Mouse (Mus musculus): ENCODE measurements around the gene Gm17662. TPM values are rescaled to one million over a fixed set of nuclear protein-coding genes. Genes with fewer than 3 reads are reported as not detected.

Gm17662 gene
- total and polyA plus RNA-seq, 2 experiments from 2014 or later: not detected

DNA sequence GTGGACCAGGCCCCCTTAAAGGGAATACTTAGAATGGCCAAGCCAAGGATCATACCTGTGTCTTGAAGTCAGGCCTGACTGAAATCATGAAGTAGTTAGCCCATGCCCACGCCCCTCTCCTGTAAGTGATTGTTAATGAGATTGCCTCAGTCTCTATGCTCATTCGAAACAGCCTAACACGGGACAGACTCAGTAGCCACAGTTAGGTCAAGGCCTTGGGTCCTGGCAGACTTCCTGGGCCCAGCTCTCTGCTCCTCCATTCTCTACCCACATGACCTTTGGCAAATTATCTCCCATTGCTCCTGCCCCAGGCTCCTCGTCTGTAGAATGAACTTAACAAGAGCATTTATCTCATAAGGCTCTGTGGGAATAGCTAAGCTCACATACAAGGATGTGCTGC, 38.1 kb upstream of the Gm17662 start:
- Histone ChIP-seq H3K27me3 (ENCODE audit: control insufficient read depth, insufficient read depth, low read length) (no peaks in the 10 kb centered on the region), H3K36me3 (replicated peaks; ENCODE audit: control insufficient read depth, insufficient read depth, low read length) (no peaks in the 10 kb centered on the region), H3K9ac (replicated peaks; ENCODE audit: low read depth, low read length) (no peak overlapping the region), H3K4me2 (ENCODE audit: low read depth, low read length) (no peak overlapping the region), H3K4me3 (ENCODE audit: low read depth, low read length) (no peak overlapping the region), H3K4me1 (ENCODE audit: control insufficient read depth, insufficient read depth) (no peaks in the 10 kb centered on the region), H3K27ac (ENCODE audit: low read depth) (no peak overlapping the region), H3K9me3 (replicated peaks; ENCODE audit: control insufficient read depth, low read length) (no peaks in the 10 kb centered on the region)
- WGBS: 63% methylated on average over 4 of the region's 4 CpGs
- TF ChIP-seq EP300 (IDR thresholded peaks at IDR 0.05; ENCODE audit: low read depth): no peak
- no peak for TF ChIP-seq CTCF (IDR thresholded peaks at IDR 0.05; ENCODE audit: low read depth)
- ATAC-seq (ENCODE audit: insufficient read depth, low read depth): no peak
- DNase-seq (ENCODE audit: low spot score): no peak

DNA sequence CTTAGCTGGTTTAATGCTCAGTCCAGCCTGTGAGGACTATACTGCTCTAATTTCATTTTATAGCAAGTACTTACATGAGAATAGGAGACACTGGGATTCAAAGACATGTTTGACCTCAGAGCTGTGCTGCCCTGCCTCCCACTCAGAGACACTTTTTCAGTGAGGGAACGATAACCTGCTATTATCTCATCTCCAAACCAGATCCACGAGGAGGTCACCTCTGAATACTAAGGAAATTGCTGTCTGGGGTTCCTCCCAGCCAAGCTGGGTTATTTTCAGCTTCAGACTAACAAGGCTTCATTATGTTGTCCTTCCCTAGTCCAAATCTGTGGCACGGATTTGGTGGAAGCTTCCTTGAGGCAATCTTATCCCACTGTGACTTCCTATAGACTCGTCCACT, 37.2 kb upstream of the Gm17662 start:
- ATAC-seq (ENCODE audit: insufficient read depth, low read depth): no peak
- Histone ChIP-seq H3K4me3 (ENCODE audit: low read depth, low read length) (no peak overlapping the region), H3K27ac (ENCODE audit: low read depth) (no peak overlapping the region), H3K9me3 (replicated peaks; ENCODE audit: control insufficient read depth, low read length) (no peaks in the 10 kb centered on the region), H3K36me3 (replicated peaks; ENCODE audit: control insufficient read depth, insufficient read depth, low read length) (no peaks in the 10 kb centered on the region), H3K4me2 (ENCODE audit: low read depth, low read length) (no peak overlapping the region), H3K27me3 (ENCODE audit: control insufficient read depth, insufficient read depth, low read length) (no peaks in the 10 kb centered on the region), H3K9ac (replicated peaks; ENCODE audit: low read depth, low read length) (no peak overlapping the region), H3K4me1 (ENCODE audit: control insufficient read depth, insufficient read depth) (no peaks in the 10 kb centered on the region)
- no peak for DNase-seq (ENCODE audit: low spot score)
- no peak for TF ChIP-seq CTCF (IDR thresholded peaks at IDR 0.05; ENCODE audit: low read depth)
- WGBS: 33% methylated on average over 4 of the region's 4 CpGs

DNA sequence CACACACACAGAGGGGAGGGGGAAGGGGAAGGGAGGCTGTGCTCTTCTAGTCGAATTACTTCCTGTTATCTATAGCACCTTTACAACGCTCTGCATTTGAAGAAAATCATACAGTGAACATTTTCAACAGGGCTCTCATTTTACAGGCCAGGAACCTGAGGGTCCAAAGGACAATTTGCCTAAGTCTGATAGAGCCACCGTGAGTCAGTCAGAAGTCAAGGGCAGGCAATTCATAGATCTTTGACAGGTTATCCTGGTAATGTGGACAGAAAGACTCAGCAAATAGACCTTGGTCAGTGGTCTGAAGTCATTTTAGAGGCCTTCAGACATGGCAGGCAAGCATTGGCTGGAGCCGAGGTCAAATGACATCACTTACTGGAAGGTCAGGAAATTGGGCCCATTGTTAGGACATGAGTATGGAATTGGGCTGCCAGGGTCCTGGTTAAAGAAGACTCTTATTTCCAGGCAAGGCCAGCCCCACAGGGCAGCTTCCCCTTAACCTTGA, 33.5 kb upstream of the Gm17662 start:
- no peaks in the 10 kb centered on the region for H3K4me1 ChIP-seq (ENCODE audit: control insufficient read depth, insufficient read depth)
- H3K9me3 ChIP-seq (replicated peaks; ENCODE audit: control insufficient read depth, low read length): no peaks in the 10 kb centered on the region
- no peak overlapping the region for H3K9ac ChIP-seq (replicated peaks; ENCODE audit: low read depth, low read length)
- WGBS: 58% methylated on average over 4 of the region's 4 CpGs
- ATAC-seq (ENCODE audit: insufficient read depth, low read depth): no peak
- no peaks in the 10 kb centered on the region for H3K27me3 ChIP-seq (ENCODE audit: control insufficient read depth, insufficient read depth, low read length)
- DNase-seq (ENCODE audit: low spot score): no peak
- H3K36me3 ChIP-seq (replicated peaks; ENCODE audit: control insufficient read depth, insufficient read depth, low read length): no peaks in the 10 kb centered on the region
- H3K27ac ChIP-seq (ENCODE audit: low read depth): no peak overlapping the region
- H3K4me3 ChIP-seq (ENCODE audit: low read depth, low read length): no peak overlapping the region
- no peak overlapping the region for H3K4me2 ChIP-seq (ENCODE audit: low read depth, low read length)
- TF ChIP-seq EP300 (IDR thresholded peaks at IDR 0.05; ENCODE audit: low read depth) (no peak), CTCF (IDR thresholded peaks at IDR 0.05; ENCODE audit: low read depth) (no peak)

DNA sequence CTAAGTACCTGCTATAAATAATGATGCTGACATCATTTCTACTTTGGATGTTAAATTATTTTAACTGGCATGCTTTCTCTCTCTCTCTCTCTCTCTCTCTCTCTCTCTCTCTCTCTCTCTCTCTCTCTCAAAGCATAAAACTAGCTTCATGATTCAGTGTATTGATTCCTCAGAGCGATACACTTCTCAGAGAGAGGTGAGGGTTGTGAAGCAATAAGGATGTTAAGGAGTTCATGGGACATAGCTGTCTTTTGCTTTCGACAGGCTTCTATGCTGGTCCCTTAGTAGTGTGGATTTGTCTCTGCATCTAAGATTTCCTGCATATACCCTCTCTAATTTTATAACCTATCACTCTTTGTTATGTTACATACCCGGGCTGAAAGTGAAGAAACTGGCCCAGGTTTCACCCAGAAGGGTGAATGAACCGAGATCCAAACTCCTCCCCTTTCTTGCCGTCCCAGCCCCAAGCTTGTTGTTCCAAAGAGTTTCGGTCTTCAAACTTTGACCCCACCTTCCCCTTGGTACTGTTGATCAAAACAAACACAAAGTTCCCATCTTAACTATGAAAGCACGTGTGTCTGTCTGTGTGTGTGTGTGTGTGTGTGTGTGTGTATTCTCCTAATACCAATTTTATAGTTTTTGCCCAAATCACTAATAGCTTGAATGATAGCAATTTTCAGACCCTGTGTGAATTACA, 32.6 kb upstream of the Gm17662 start:
- no peak for ATAC-seq (ENCODE audit: insufficient read depth, low read depth)
- TF ChIP-seq CTCF (IDR thresholded peaks at IDR 0.05; ENCODE audit: low read depth): no peak
- no peak for TF ChIP-seq EP300 (IDR thresholded peaks at IDR 0.05; ENCODE audit: low read depth)

DNA sequence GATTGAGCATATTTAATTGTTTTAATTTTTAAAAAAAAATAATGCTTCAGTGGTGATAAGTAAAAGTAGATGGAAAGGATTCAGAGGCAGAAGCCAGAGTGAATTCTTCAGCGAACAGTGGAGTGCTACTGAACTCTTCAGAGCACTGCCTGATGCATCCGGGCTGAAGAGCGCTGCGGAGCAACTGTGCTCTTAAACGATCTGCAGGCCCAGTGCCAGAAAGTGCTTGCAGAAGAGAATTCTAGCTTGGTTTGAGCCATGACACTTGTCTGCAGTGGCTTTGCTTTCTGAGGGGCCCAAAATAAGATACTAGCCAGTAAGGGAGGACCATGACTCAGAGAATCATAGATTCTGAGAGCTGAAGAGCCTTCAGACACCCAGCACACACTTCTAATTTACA, 28.2 kb upstream of the Gm17662 start:
- whole genome bisulfite sequencing: 48% methylated on average over 5 of the region's 5 CpGs
- no peak for ATAC-seq (ENCODE audit: insufficient read depth, low read depth)
- no peak for DNase-seq (ENCODE audit: low spot score)

More for the DNA sequence above, 32.6 kb upstream of the Gm17662 start:
- no peak for DNase-seq (ENCODE audit: low spot score)
- H3K36me3 ChIP-seq (replicated peaks; ENCODE audit: control insufficient read depth, insufficient read depth, low read length): no peaks in the 10 kb centered on the region
- no peak overlapping the region for H3K4me3 ChIP-seq (ENCODE audit: low read depth, low read length)
- H3K9me3 ChIP-seq (replicated peaks; ENCODE audit: control insufficient read depth, low read length): no peaks in the 10 kb centered on the region
- H3K9ac ChIP-seq (replicated peaks; ENCODE audit: low read depth, low read length): no peak overlapping the region
- no peaks in the 10 kb centered on the region for H3K27me3 ChIP-seq (ENCODE audit: control insufficient read depth, insufficient read depth, low read length)
- no peaks in the 10 kb centered on the region for H3K4me1 ChIP-seq (ENCODE audit: control insufficient read depth, insufficient read depth)
- H3K4me2 ChIP-seq (ENCODE audit: low read depth, low read length): no peak overlapping the region
- WGBS: 63% methylated on average over 7 of the region's 7 CpGs
- no peak overlapping the region for H3K27ac ChIP-seq (ENCODE audit: low read depth)

DNA sequence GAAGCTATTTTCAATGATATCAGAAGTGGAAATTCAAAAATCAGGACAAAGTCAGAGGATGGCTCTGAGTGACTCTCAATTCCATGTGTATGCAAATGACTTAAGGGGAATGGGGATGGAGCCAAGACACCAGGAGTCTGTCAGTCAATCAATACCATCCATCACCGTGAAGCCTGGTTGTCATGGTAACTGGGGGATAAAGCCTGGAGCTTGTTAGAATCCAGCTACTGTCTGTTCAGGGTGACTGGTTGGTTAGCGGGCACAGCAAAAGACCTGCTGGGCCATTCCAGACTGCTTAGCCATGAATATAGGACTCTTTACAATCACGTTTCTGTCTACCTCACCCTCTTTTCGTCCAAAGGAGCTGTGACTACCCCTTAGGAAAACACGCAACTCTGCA, 22.0 kb upstream of the Gm17662 start:
- H3K4me2 ChIP-seq (ENCODE audit: low read depth, low read length): no peak overlapping the region
- ATAC-seq (ENCODE audit: insufficient read depth, low read depth) (no peak), DNase-seq (ENCODE audit: low spot score) (no peak)
- no peak for TF ChIP-seq EP300 (IDR thresholded peaks at IDR 0.05; ENCODE audit: low read depth)
- TF ChIP-seq CTCF (IDR thresholded peaks at IDR 0.05; ENCODE audit: low read depth): no peak
- no peaks in the 10 kb centered on the region for H3K9me3 ChIP-seq (replicated peaks; ENCODE audit: control insufficient read depth, low read length)
- H3K27ac ChIP-seq (ENCODE audit: low read depth): no peak overlapping the region
- 51% methylated on average over 5 of the region's 5 CpGs for WGBS
- H3K36me3 ChIP-seq (replicated peaks; ENCODE audit: control insufficient read depth, insufficient read depth, low read length): no peaks in the 10 kb centered on the region
- no peak overlapping the region for H3K9ac ChIP-seq (replicated peaks; ENCODE audit: low read depth, low read length)
- no peak overlapping the region for H3K4me3 ChIP-seq (ENCODE audit: low read depth, low read length)
- H3K4me1 ChIP-seq (ENCODE audit: control insufficient read depth, insufficient read depth): no peaks in the 10 kb centered on the region
- H3K27me3 ChIP-seq (ENCODE audit: control insufficient read depth, insufficient read depth, low read length): no peaks in the 10 kb centered on the region

More for the DNA sequence above, 28.2 kb upstream of the Gm17662 start:
- Histone ChIP-seq H3K9ac (replicated peaks; ENCODE audit: low read depth, low read length) (no peak overlapping the region), H3K27ac (ENCODE audit: low read depth) (no peak overlapping the region), H3K4me2 (ENCODE audit: low read depth, low read length) (no peak overlapping the region), H3K9me3 (replicated peaks; ENCODE audit: control insufficient read depth, low read length) (no peaks in the 10 kb centered on the region), H3K4me3 (ENCODE audit: low read depth, low read length) (no peak overlapping the region), H3K36me3 (replicated peaks; ENCODE audit: control insufficient read depth, insufficient read depth, low read length) (no peaks in the 10 kb centered on the region), H3K27me3 (ENCODE audit: control insufficient read depth, insufficient read depth, low read length) (no peaks in the 10 kb centered on the region), H3K4me1 (ENCODE audit: control insufficient read depth, insufficient read depth) (no peaks in the 10 kb centered on the region)
- no peak for TF ChIP-seq CTCF (IDR thresholded peaks at IDR 0.05; ENCODE audit: low read depth)
- no peak for TF ChIP-seq EP300 (IDR thresholded peaks at IDR 0.05; ENCODE audit: low read depth)
